Mouse (Mus musculus): Measurements from ENCODE around the gene Cabp7. TPM values are rescaled to one million over a fixed set of nuclear protein-coding genes. Genes with fewer than 3 reads are reported as not detected.

Gene Cabp7
- polyA plus RNA-seq, 1 experiment from 2014 or later = 0.06 TPM

- peak overlapping the region; percentile 99 for H3K4me2 ChIP-seq (ENCODE audit: low read depth, low read length)
- peak overlapping the region; percentile 78 for H3K4me3 ChIP-seq (ENCODE audit: low read depth, low read length)
- peak overlapping the region; percentile 84 for H3K9ac ChIP-seq (replicated peaks)
- no peak for ATAC-seq
- no peak for DNase-seq
- no peak for TF ChIP-seq EP300 (IDR thresholded peaks at IDR 0.05; ENCODE audit: low read depth)
- TF ChIP-seq CTCF (IDR thresholded peaks at IDR 0.05; ENCODE audit: low read depth) = no peak
- no peaks in the 10 kb centered on the region for H3K27me3 ChIP-seq (ENCODE audit: insufficient read depth, low read length)
- H3K9me3 ChIP-seq (ENCODE audit: low read length) = no peaks in the 10 kb centered on the region
- peaks cover 20% of the 10 kb centered on the region for H3K4me1 ChIP-seq (ENCODE audit: insufficient read depth)
- H3K36me3 ChIP-seq (replicated peaks; ENCODE audit: insufficient read depth, low read length) = peaks cover 11% of the 10 kb centered on the region
- 16% methylated on average over 4 of the region's 4 CpGs for WGBS (ENCODE audit: insufficient replicate concordance)
- peak overlapping the region; percentile 77 for H3K27ac ChIP-seq (ENCODE audit: low read depth)
Measured at GRCm38 (mm10) chr11:4705178-4705577, 41.4 kb downstream of the Cabp7 start.

GRCm38 (mm10) chr11:4704072-4704964, 42.3 kb downstream of the Cabp7 start, which contains the start of the genes Uqcr10 and Zmat5:
Gene Uqcr10 (minus strand): TSS chr11:4704342.
Gene Zmat5 (plus strand): TSS chr11:4704678.
- ATAC-seq = peak; percentile 98
- Histone ChIP-seq H3K4me1 (ENCODE audit: insufficient read depth) (peaks cover 20% of the 10 kb centered on the region), H3K4me2 (ENCODE audit: low read depth, low read length) (peak within 1 kb of the TSS; percentile 99), H3K36me3 (replicated peaks; ENCODE audit: insufficient read depth, low read length) (peaks cover 11% of the 10 kb centered on the region), H3K27me3 (ENCODE audit: insufficient read depth, low read length) (no peaks in the 10 kb centered on the region), H3K9me3 (ENCODE audit: low read length) (no peaks in the 10 kb centered on the region), H3K9ac (replicated peaks) (peak within 1 kb of the TSS; percentile 84), H3K27ac (ENCODE audit: low read depth) (peak within 1 kb of the TSS; percentile 88), H3K4me3 (ENCODE audit: low read depth, low read length) (peak within 1 kb of the TSS; percentile 78)
- peak; percentile 94 for DNase-seq
- TF ChIP-seq CTCF (IDR thresholded peaks at IDR 0.05; ENCODE audit: low read depth) (peak; percentile 23; the same call in 1 of the 2 replicates), EP300 (IDR thresholded peaks at IDR 0.05; ENCODE audit: low read depth) (no peak)
- WGBS (ENCODE audit: insufficient replicate concordance) = under 1% methylated on average over 47 of the region's 47 CpGs

- peak; percentile 2 for ATAC-seq
- H3K27ac ChIP-seq (ENCODE audit: low read depth) = peak overlapping the region; percentile 88
Measured at GRCm38 (mm10) chr11:4703688-4704071, 42.9 kb downstream of the Cabp7 start.

GRCm38 (mm10) chr11:4700726-4701125, 45.9 kb downstream of the Cabp7 start:
- peaks cover 11% of the 10 kb centered on the region for H3K36me3 ChIP-seq (replicated peaks; ENCODE audit: insufficient read depth, low read length)
- H3K4me2 ChIP-seq (ENCODE audit: low read depth, low read length) = no peak overlapping the region
- no peak overlapping the region for H3K27ac ChIP-seq (ENCODE audit: low read depth)
- no peaks in the 10 kb centered on the region for H3K27me3 ChIP-seq (ENCODE audit: insufficient read depth, low read length)
- DNase-seq (no peak), ATAC-seq (no peak)
- 79% methylated on average over 8 of the region's 8 CpGs for WGBS (ENCODE audit: insufficient replicate concordance)
- H3K9me3 ChIP-seq (ENCODE audit: low read length) = no peaks in the 10 kb centered on the region
- peaks cover 22% of the 10 kb centered on the region for H3K4me1 ChIP-seq (ENCODE audit: insufficient read depth)
- no peak for TF ChIP-seq CTCF (IDR thresholded peaks at IDR 0.05; ENCODE audit: low read depth)
- TF ChIP-seq EP300 (IDR thresholded peaks at IDR 0.05; ENCODE audit: low read depth) = no peak
- H3K4me3 ChIP-seq (ENCODE audit: low read depth, low read length) = no peak overlapping the region
- H3K9ac ChIP-seq (replicated peaks) = no peak overlapping the region

More at GRCm38 (mm10) chr11:4703688-4704071, 42.9 kb downstream of the Cabp7 start:
- Histone ChIP-seq H3K27me3 (ENCODE audit: insufficient read depth, low read length) (no peaks in the 10 kb centered on the region), H3K4me1 (ENCODE audit: insufficient read depth) (peaks cover 20% of the 10 kb centered on the region), H3K9ac (replicated peaks) (peak overlapping the region; percentile 83), H3K4me3 (ENCODE audit: low read depth, low read length) (peak overlapping the region; percentile 78), H3K9me3 (ENCODE audit: low read length) (no peaks in the 10 kb centered on the region), H3K36me3 (replicated peaks; ENCODE audit: insufficient read depth, low read length) (peaks cover 11% of the 10 kb centered on the region), H3K4me2 (ENCODE audit: low read depth, low read length) (peak overlapping the region; percentile 99)
- WGBS (ENCODE audit: insufficient replicate concordance) = 1% methylated on average over 12 of the region's 12 CpGs
- DNase-seq = no peak
- no peak for TF ChIP-seq EP300 (IDR thresholded peaks at IDR 0.05; ENCODE audit: low read depth)
- TF ChIP-seq CTCF (IDR thresholded peaks at IDR 0.05; ENCODE audit: low read depth) = no peak

GRCm38 (mm10) chr11:4697043-4697983, 49.3 kb downstream of the Cabp7 start:
- no peaks in the 10 kb centered on the region for H3K27me3 ChIP-seq (ENCODE audit: insufficient read depth, low read length)
- WGBS (ENCODE audit: insufficient replicate concordance) = 31% methylated on average over 7 of the region's 7 CpGs
- H3K4me2 ChIP-seq (ENCODE audit: low read depth, low read length) = no peak overlapping the region
- ATAC-seq (peak; percentile 78), DNase-seq (peak; percentile 76)
- peaks cover 6% of the 10 kb centered on the region; the same call in 1 of the 2 replicates for H3K4me1 ChIP-seq (ENCODE audit: insufficient read depth)
- H3K9me3 ChIP-seq (ENCODE audit: low read length) = no peaks in the 10 kb centered on the region
- H3K4me3 ChIP-seq (ENCODE audit: low read depth, low read length) = no peak overlapping the region
- no peak for TF ChIP-seq EP300 (IDR thresholded peaks at IDR 0.05; ENCODE audit: low read depth)
- TF ChIP-seq CTCF (IDR thresholded peaks at IDR 0.05; ENCODE audit: low read depth) = peak; percentile 63
- H3K27ac ChIP-seq (ENCODE audit: low read depth) = no peak overlapping the region
- peaks cover 11% of the 10 kb centered on the region for H3K36me3 ChIP-seq (replicated peaks; ENCODE audit: insufficient read depth, low read length)
- no peak overlapping the region for H3K9ac ChIP-seq (replicated peaks)
